In the genomic region with DNA sequence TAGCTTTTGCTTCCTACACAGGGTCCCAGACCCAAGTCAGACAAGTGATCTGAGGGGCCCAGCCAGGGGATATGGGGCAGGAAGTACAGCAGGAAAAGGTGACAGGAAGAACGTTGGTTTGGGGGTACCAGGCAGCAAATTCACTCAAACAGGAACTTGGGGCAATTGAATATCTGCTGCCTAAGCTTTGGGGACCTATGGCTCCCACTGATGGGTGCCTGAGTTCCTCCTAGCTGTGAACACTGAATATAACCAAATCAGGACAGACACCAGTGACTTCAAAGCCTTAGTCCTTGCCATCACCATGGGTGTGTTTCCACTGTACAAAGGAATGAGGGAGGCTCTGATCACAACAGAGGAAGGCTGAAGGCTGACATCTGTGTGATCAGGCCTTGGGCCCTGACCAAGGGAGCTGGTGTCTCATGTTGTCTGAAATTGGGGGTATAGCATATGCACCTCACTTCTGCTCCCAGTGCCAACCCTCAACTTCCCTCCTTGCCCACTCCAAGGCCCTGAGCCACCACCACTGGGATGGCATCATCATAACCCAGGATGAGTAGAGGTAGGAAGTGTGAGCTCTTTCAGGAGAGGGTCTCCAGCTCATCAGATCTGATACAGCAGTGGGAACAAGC, we compare ENCODE assay signal across 27 mouse cellular contexts. TPM values are rescaled to one million over a fixed set of nuclear protein-coding genes. Genes with fewer than 3 reads are reported as not detected.
DNase-seq lines count a peak whose midpoint lies in the region; ATAC-seq and TF ChIP-seq lines count a peak whose summit lies in the region.
"Had no signal": no experiment of that assay in that cellular context is flagged by ENCODE, and none has a peak within 500 bp of the region (broad histone marks: within the 10 kb centered on the region; RNA-seq: fewer than 3 reads in every experiment).

No protein-coding gene starts in this region.

- no peak overlapping the region for H3K4me3 ChIP-seq in gastrocnemius, adult 2 months
- no peak overlapping the region for H3K4me3 ChIP-seq in spleen, adult 2 months (ENCODE audit: extremely low read depth, insufficient read depth, insufficient read length)
- H3K4me3 ChIP-seq: forebrain, embryonic 10.5 days; heart, embryonic 10.5 days; hindbrain, embryonic 10.5 days; left cerebral cortex, adult 2 months; limb, embryonic 15.5 days; midbrain, embryonic 15.5 days; myocyte had no signal

- H3K4me1 ChIP-seq in spleen, adult 2 months (ENCODE audit: control insufficient read depth, insufficient read depth, insufficient read length), result peaks cover 41% of the 10 kb centered on the region

- TF ChIP-seq POLR2A in spleen, adult 2 months (IDR thresholded peaks at IDR 0.05; ENCODE audit: low read depth, low read length), result no peak

- intact Hi-C loops in gastrocnemius, adult 2 months (cut with DNase I), result no loop called here
- intact Hi-C loops in left cerebral cortex, postnatal 25 days (cut with DNase I), result no loop called here

- DNase-seq in gastrocnemius, adult 2 months, result no peak
- no peak for DNase-seq in gastrocnemius, postnatal 25 days
- DNase-seq in spleen, adult 2 months (ENCODE audit: low read depth in 1 of 2, low spot score in 2 of 2), result no peak
- no peak for DNase-seq in spleen, postnatal 10 days (ENCODE audit: low spot score in 2 of 2)
- DNase-seq in brain, adult 2 months (ENCODE audit: low read depth, low spot score), result peak; percentile 4
- DNase-seq in adrenal gland, postnatal 36 days, result no peak
- DNase-seq in left cerebral cortex, postnatal 25 days (ENCODE audit: low spot score in 2 of 2), result no peak
- DNase-seq: cerebellum, adult 11 months; cerebellum, postnatal 10 days; kidney, postnatal 25 days; left cerebral cortex, postnatal 4 days; lung, adult 18-20 months; lung, postnatal 10 days had no signal

- H3K27me3 ChIP-seq in spleen, adult 2 months (ENCODE audit: control insufficient read depth, insufficient read depth, low read length), result no peaks in the 10 kb centered on the region
- H3K27me3 ChIP-seq: CH12.LX, Patski had no signal

- no peak for TF ChIP-seq CTCF in gastrocnemius, adult 2 months (IDR thresholded peaks at IDR 0.05)
- no peak for TF ChIP-seq CTCF in spleen, adult 2 months (IDR thresholded peaks at IDR 0.05; ENCODE audit: extremely low read depth, insufficient read depth, insufficient read length, insufficient replicate concordance)

- peak; percentile 2; the same call in 1 of the 2 replicates for ATAC-seq in monocyte, adult 5-6 weeks (replicated peaks; ENCODE audit: insufficient number of reproducible peaks, low FRiP score, low TSS enrichment, poor library complexity, severe bottlenecking)
- ATAC-seq: forebrain, embryonic 16.5 days; hindbrain, embryonic 16.5 days; intestine, postnatal 0 days; midbrain, embryonic 15.5 days; Patski had no signal

- H3K36me3 ChIP-seq in spleen, adult 2 months (ENCODE audit: control insufficient read depth, insufficient read depth, low read length), result no peaks in the 10 kb centered on the region
- H3K36me3 ChIP-seq: forebrain, embryonic 10.5 days; G1E; heart, embryonic 10.5 days; hindbrain, embryonic 10.5 days; limb, embryonic 15.5 days; midbrain, embryonic 15.5 days had no signal

- peak overlapping the region; percentile 9 for H3K27ac ChIP-seq in gastrocnemius, adult 2 months
- H3K27ac ChIP-seq in spleen, adult 2 months (ENCODE audit: insufficient read depth, low read length), result peak overlapping the region; percentile 6
- H3K27ac ChIP-seq: forebrain, embryonic 10.5 days; heart, embryonic 10.5 days; hindbrain, embryonic 10.5 days; left cerebral cortex, adult 2 months; limb, embryonic 15.5 days; midbrain, embryonic 15.5 days had no signal

- WGBS in spleen, adult 2 months, result 0% methylated on average over 1 of the region's 1 CpGs

RNA-seq across cellular contexts. Expression of gene Tnfrsf1b, which starts 3.8 kb away (rescaled TPM):
- total RNA-seq in gastrocnemius, adult 2 months (2021), result 1 to 10 TPM; 2.5 to 3.0 TPM
- 1 to 10 TPM; 2.2 to 3.7 TPM for total RNA-seq in gastrocnemius, postnatal 25 days (2021)
- 45.9 and 63.4 TPM in 2 replicates for polyA plus RNA-seq in spleen, adult 2 months (2012; rRNA removed)
- 343 to 455 TPM (median 362 TPM) in 3 replicates for total RNA-seq in monocyte, adult 5-6 weeks (2017)
- 1 to 10 TPM; 7.6 to 9.7 TPM for total RNA-seq in adrenal gland, postnatal 36 days (2021)
- total RNA-seq in left cerebral cortex, postnatal 25 days (2021), result 1 to 10 TPM; 2.0 to 2.6 TPM
- total RNA-seq: G1E had no signal
- polyA plus RNA-seq: G1E had no signal

RNA-seq across cellular contexts. Expression of gene Vps13d, which starts 48.0 kb away (rescaled TPM):
- total RNA-seq in gastrocnemius, adult 2 months (2021), result 10 to 100 TPM; 35.6 to 37.0 TPM
- 10 to 100 TPM; 26.7 to 32.8 TPM for total RNA-seq in gastrocnemius, postnatal 25 days (2021)
- polyA plus RNA-seq in spleen, adult 2 months (2012; rRNA removed), result 10.2 and 12.1 TPM in 2 replicates
- 36.6 to 103 TPM (median 38.8 TPM) in 3 replicates for total RNA-seq in monocyte, adult 5-6 weeks (2017)
- 10 to 100 TPM; 59.1 to 83.2 TPM for total RNA-seq in adrenal gland, postnatal 36 days (2021)
- 10 to 100 TPM; 57.4 to 59.6 TPM for total RNA-seq in left cerebral cortex, postnatal 25 days (2021)

Comparison
In these comparisons a context has a peak if more than half of its experiments do, and no peak if none do; other contexts are left out.
1. RNA of gene Tnfrsf1b, which starts 3.8 kb away (total RNA-seq): 343 to 455 TPM in monocyte, adult 5-6 weeks; 7.6 to 9.7 TPM in adrenal gland, postnatal 36 days, 2.2 to 3.7 TPM in gastrocnemius, postnatal 25 days, 2.5 to 3.0 TPM in gastrocnemius, adult 2 months and 2.0 to 2.6 TPM in left cerebral cortex, postnatal 25 days; every median in the first group is over 10 times any median in the second.